Mouse (Mus musculus) effector memory CD4-positive, alpha-beta T cell, adult 5 months (primary cell): Measurements from ENCODE around the gene Rtn3. TPM values are rescaled to one million over a fixed set of nuclear protein-coding genes. Genes with fewer than 3 reads are reported as not detected.

ENCODE experiments used
- polyA plus RNA-seq: library from polyadenylated mRNA; unstranded; fragments of 100-300 nt; shearing (Covaris generic); gene quantifications from one replicate; pipeline ENCODE4 v1.2.1, GENCODE M21; 2017

Rtn3 gene
- 65.5 TPM for polyA plus RNA-seq

DNA sequence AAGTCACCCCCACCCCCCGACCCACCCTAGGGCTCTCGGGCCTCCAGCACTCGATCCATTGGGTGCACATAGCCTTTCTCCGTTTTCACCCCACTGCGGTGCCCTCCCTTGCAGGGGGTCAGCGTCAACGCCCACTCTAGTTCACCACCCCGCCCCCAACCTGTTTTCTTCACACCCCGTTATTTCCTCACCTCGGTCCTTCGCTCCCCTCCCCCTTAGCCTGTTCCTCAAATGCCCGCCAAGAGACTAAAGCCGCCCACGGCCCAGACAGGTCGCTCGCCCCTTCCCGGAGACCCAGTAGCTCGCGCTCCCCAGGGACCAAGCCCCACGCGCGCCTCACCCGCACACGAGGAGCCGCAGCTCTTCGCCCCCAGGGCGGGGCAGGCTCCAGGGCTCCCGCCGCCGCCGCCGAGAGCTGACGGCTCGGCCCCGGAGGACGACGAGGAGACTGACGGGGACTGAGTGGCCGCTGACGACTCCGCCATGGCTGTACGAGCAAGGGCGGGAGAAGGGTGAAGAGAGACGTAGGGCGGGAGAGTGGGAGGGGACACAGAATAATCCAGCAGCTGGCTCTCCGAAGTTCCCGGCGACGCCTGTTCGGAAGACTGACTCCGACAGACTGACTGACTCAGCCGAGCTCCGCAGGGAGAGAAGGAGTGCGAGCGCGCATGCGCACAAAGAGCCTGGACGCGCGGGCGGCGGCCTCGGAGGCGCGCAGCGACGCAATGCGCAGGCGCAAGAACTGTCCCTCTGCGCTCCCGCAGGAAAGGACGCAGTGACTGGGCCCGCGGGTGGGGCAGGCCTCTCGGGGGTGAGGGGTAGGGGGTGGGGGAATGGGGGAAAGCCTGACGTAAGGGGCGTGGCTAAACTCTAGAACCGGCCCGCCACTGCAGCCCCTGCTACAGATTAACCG lies at the start of gene Rtn3:
Gene Rtn3 (minus strand): TSS at position 683 of the 913 bp plus-strand sequence.

DNA sequence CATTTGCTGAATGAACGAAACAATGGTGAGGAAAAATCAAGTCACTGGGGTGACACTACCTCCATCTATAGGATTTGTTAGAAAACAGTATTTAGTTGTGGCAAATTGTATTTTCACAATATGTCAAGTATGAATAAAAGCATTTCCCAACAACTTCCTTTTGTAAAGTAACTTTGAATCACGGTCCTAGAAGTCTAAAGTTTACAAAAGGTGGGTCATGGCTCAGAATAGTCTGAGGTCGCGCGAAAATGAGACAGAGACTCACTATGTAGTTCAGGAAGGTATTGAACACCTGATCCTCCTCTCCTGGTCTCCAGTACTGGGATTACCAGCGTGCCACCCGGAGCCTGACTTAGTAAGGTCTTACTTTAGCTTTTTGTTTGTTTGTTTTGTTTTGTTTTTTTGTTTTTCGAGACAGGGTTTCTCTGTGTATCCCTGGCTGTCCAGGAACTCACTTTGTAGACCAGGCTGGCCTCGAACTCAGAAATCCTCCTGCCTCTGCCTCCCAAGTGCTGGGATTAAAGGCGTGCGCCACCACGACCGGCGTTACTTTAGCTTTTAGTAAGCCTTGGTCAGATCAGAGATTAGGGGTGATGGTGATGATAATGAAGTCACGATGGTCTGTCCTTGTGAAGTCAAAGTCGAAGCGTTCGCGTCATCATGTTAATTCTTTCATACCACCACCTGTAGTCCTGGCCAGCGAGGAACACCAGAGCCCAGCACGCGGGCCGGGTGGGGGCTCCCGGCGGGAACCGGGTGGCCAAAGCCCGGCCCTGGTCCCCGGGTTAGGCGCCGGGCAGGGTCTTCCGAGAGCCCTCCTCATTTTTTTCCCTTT lies 10.5 kb upstream of the Rtn3 start, which contains the start of gene Atl3:
Gene Atl3 (plus strand): TSS at position 689 of the 835 bp plus-strand sequence.

DNA sequence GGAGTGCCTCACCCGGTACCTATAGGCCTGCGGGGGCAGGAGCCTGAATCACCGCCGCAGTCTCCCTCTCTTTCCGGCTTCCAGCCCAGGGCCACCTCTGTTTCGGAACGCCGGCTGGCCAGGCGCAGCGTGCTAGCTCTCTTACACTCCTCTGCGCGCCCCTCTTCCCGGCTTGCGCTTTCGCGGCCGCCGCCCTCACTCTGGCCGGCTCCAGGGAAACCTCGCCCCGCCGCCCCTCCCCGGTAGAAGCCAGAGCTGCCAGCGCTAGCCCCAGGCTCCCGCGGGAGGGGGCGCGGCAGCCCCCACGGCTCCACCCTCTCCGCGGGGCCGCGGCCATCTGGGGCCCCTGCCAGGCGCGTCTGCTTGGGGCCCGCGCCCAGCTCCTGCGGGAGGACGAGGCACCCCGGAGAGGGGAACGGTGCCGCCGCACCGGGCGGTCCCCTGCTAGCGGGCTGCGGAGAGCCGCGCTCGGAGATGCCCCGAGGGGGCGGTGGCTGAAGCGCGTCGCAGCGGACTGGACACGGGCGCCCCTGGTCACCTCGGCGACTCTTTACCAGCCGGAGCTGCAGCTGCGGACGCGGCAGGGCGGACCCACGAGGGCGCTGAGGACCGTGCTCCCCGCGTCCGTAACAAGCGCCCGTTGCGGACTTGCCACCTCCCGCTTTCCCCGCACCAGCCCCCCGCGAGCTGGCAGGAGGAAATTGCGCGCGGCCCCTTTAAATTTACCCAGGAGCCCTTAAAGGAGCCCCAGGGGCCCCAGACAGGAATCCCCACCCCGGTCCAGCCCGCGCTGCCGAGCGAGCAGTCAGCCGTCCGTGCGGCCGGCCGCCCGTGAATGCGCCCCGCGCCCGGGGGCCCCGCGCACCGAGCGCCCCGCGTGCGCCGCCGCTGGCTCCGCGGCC lies 66.0 kb downstream of the Rtn3 start, which contains the start of gene 2700081O15Rik:
Gene 2700081O15Rik (plus strand): TSS at position 792 of the 902 bp plus-strand sequence.

DNA sequence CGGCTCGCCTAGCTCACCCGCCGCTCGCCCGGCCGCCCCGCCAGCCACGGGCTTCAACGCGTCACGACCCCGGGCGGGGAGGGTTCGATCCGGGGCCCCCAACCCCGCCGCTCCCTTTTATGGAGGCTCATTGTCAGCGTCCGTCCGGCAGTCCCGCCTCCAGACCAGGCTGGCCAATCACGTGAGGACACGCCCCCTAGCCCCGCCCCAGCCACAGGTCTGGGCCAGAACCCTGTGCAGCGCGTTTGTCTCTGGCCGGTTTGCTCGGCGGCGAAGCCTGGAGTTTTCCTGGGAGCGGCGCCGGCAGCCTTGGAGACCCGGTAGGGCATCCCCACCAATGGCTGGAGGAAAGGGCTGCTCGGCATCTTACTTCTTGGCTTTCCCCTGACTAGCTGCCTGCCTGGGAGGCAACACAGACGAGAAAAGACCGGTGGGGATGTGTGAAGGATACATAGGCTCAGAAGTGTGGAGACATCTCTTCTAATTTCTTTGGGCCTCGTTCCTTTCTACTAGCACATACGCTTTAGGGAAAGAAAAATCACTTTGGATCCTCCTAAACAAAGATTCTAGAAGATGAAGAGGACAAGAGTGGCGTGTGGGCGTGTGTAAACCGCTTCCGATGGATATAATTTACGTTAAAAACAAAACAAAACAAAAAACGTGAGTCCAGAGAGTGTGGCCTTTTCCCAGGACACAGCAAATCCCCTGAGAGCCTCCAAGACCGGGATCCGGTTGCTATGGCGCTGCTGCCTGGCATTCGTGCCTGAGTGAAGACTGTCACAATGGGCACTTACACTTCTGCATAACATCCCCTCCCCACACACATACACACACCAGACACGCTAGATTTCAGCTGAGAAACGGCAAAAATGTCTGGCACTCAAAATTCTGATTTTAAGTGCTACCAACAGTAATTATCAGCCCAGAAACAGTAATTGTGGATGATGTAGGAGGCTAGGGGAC lies 99.9 kb downstream of the Rtn3 start, which contains the start of gene Spindoc:
Gene Spindoc (minus strand): TSS at position 92 of the 963 bp plus-strand sequence.

Other genes starting within 250 kb of the Rtn3 start
- 35.8 TPM for gene Naa40, start 242.1 kb downstream of the Rtn3 start, polyA plus RNA-seq
- gene Rcor2, start 216.0 kb downstream of the Rtn3 start, polyA plus RNA-seq: 1.7 TPM
- gene Mark2, start 141.4 kb downstream of the Rtn3 start, polyA plus RNA-seq: 197 TPM
- gene Spindoc, start 100.3 kb downstream of the Rtn3 start, polyA plus RNA-seq: 21.6 TPM
- not detected for gene 2700081O15Rik, start 65.7 kb downstream of the Rtn3 start, polyA plus RNA-seq
- 20.3 TPM for gene Atl3, start 10.8 kb upstream of the Rtn3 start, polyA plus RNA-seq
- gene Pla2g16, start 74.2 kb upstream of the Rtn3 start, polyA plus RNA-seq: 49.8 TPM
- not detected for gene Lgals12, start 123.9 kb upstream of the Rtn3 start, polyA plus RNA-seq
- not detected for gene Hrasls5, start 129.3 kb upstream of the Rtn3 start, polyA plus RNA-seq
- gene Slc22a19, start 228.0 kb upstream of the Rtn3 start, polyA plus RNA-seq: not detected